Mouse (Mus musculus): Measurements from ENCODE around the gene Bcl7b. TPM values are rescaled to one million over a fixed set of nuclear protein-coding genes. Genes with fewer than 3 reads are reported as not detected.
"Not testable (repeated sequence)": the region's sequence is repeated elsewhere in the genome, so short reads cannot be mapped to it uniquely, and the experiment has no call there.

Bcl7b gene
- polyA plus RNA-seq, 1 experiment = 50.3 TPM

- Histone ChIP-seq H3K4me3 (ENCODE audit: insufficient read depth, poor library complexity, severe bottlenecking) (no peak overlapping the region), H3K27me3 (ENCODE audit: control insufficient read depth, insufficient read depth, insufficient read length) (no peaks in the 10 kb centered on the region), H3K79me2 (ENCODE audit: control insufficient read depth, insufficient read depth) (peaks cover 46% of the 10 kb centered on the region), H3K36me3 (ENCODE audit: control insufficient read depth, insufficient read depth) (peaks cover 92% of the 10 kb centered on the region), H3K79me3 (ENCODE audit: low read depth) (peaks cover 6% of the 10 kb centered on the region), H3ac (ENCODE audit: control insufficient read depth, insufficient read length, low read depth) (no peak overlapping the region)
- TF ChIP-seq MYOD1 (IDR thresholded peaks at IDR 0.05; ENCODE audit: control insufficient read depth, insufficient read length, low read depth) = no peak
- no peak for TF ChIP-seq MYOG (IDR thresholded peaks at IDR 0.05; ENCODE audit: control insufficient read depth, extremely low read depth, insufficient read length)
- no peak for TF ChIP-seq USF1 (IDR thresholded peaks at IDR 0.05; ENCODE audit: low read depth)
- no peak for TF ChIP-seq CEBPB (IDR thresholded peaks at IDR 0.05; ENCODE audit: low read depth)
- TF ChIP-seq FOSL1 (IDR thresholded peaks at IDR 0.05; ENCODE audit: insufficient read depth, low read length, poor library complexity, severe bottlenecking) = no peak
- TF ChIP-seq MAX (IDR thresholded peaks at IDR 0.05) = no peak
- TF ChIP-seq CTCF (IDR thresholded peaks at IDR 0.05; ENCODE audit: control insufficient read depth, insufficient read depth, insufficient read length) = no peak
Measured at GRCm38 (mm10) chr5:135220941-135221340, 52.9 kb downstream of the Bcl7b start.

- H3K36me3 ChIP-seq (ENCODE audit: control insufficient read depth, insufficient read depth) = peaks cover 90% of the 10 kb centered on the region
- no peak overlapping the region for H3K4me3 ChIP-seq (ENCODE audit: insufficient read depth, poor library complexity, severe bottlenecking)
- no peak overlapping the region for H3ac ChIP-seq (ENCODE audit: control insufficient read depth, insufficient read length, low read depth)
- H3K27me3 ChIP-seq (ENCODE audit: control insufficient read depth, insufficient read depth, insufficient read length) = no peaks in the 10 kb centered on the region
- TF ChIP-seq CEBPB (IDR thresholded peaks at IDR 0.05; ENCODE audit: low read depth) = no peak
- TF ChIP-seq USF1 (IDR thresholded peaks at IDR 0.05; ENCODE audit: low read depth) = no peak
- TF ChIP-seq MYOD1 (IDR thresholded peaks at IDR 0.05; ENCODE audit: control insufficient read depth, insufficient read length, low read depth) = no peak
- no peak for TF ChIP-seq MYOG (IDR thresholded peaks at IDR 0.05; ENCODE audit: control insufficient read depth, extremely low read depth, insufficient read length)
- no peak for TF ChIP-seq CTCF (IDR thresholded peaks at IDR 0.05; ENCODE audit: control insufficient read depth, insufficient read depth, insufficient read length)
- no peak for TF ChIP-seq MAX (IDR thresholded peaks at IDR 0.05)
- no peak for TF ChIP-seq FOSL1 (IDR thresholded peaks at IDR 0.05; ENCODE audit: insufficient read depth, low read length, poor library complexity, severe bottlenecking)
- peaks cover 6% of the 10 kb centered on the region for H3K79me3 ChIP-seq (ENCODE audit: low read depth)
- peaks cover 38% of the 10 kb centered on the region for H3K79me2 ChIP-seq (ENCODE audit: control insufficient read depth, insufficient read depth)
Measured at GRCm38 (mm10) chr5:135222066-135222465, 54.0 kb downstream of the Bcl7b start.

GRCm38 (mm10) chr5:135224169-135224568 is 56.1 kb downstream of the Bcl7b start:
- no peak for TF ChIP-seq MYOD1 (IDR thresholded peaks at IDR 0.05; ENCODE audit: control insufficient read depth, insufficient read length, low read depth)
- TF ChIP-seq MYOG (IDR thresholded peaks at IDR 0.05; ENCODE audit: control insufficient read depth, extremely low read depth, insufficient read length) = no peak
- TF ChIP-seq USF1 (IDR thresholded peaks at IDR 0.05; ENCODE audit: low read depth) = no peak
- TF ChIP-seq CEBPB (IDR thresholded peaks at IDR 0.05; ENCODE audit: low read depth) = no peak
- TF ChIP-seq CTCF (IDR thresholded peaks at IDR 0.05; ENCODE audit: control insufficient read depth, insufficient read depth, insufficient read length) = no peak
- no peak for TF ChIP-seq FOSL1 (IDR thresholded peaks at IDR 0.05; ENCODE audit: insufficient read depth, low read length, poor library complexity, severe bottlenecking)
- TF ChIP-seq MAX (IDR thresholded peaks at IDR 0.05) = no peak
- no peaks in the 10 kb centered on the region for H3K27me3 ChIP-seq (ENCODE audit: control insufficient read depth, insufficient read depth, insufficient read length)
- H3K79me2 ChIP-seq (ENCODE audit: control insufficient read depth, insufficient read depth) = peaks cover 19% of the 10 kb centered on the region
- peaks cover 4% of the 10 kb centered on the region for H3K79me3 ChIP-seq (ENCODE audit: low read depth)
- H3ac ChIP-seq (ENCODE audit: control insufficient read depth, insufficient read length, low read depth) = no peak overlapping the region
- no peak overlapping the region for H3K4me3 ChIP-seq (ENCODE audit: insufficient read depth, poor library complexity, severe bottlenecking)
- H3K36me3 ChIP-seq (ENCODE audit: control insufficient read depth, insufficient read depth) = peaks cover 87% of the 10 kb centered on the region

- not testable (repeated sequence) for H3ac ChIP-seq (ENCODE audit: control insufficient read depth, insufficient read length, low read depth); H3K79me3 ChIP-seq (ENCODE audit: low read depth); H3K4me3 ChIP-seq (ENCODE audit: insufficient read depth, poor library complexity, severe bottlenecking); H3K27me3 ChIP-seq (ENCODE audit: control insufficient read depth, insufficient read depth, insufficient read length)
- H3K79me2 ChIP-seq (ENCODE audit: control insufficient read depth, insufficient read depth) = peaks cover 12% of the 10 kb centered on the region
- H3K36me3 ChIP-seq (ENCODE audit: control insufficient read depth, insufficient read depth) = peaks cover 84% of the 10 kb centered on the region
Measured at GRCm38 (mm10) chr5:135225879-135226278, 57.8 kb downstream of the Bcl7b start.

GRCm38 (mm10) chr5:135230186-135230585 is 62.1 kb downstream of the Bcl7b start:
- Histone ChIP-seq H3K27me3 (ENCODE audit: control insufficient read depth, insufficient read depth, insufficient read length) (no peaks in the 10 kb centered on the region), H3K79me3 (ENCODE audit: low read depth) (no peaks in the 10 kb centered on the region), H3K36me3 (ENCODE audit: control insufficient read depth, insufficient read depth) (peaks cover 88% of the 10 kb centered on the region), H3K79me2 (ENCODE audit: control insufficient read depth, insufficient read depth) (peaks cover 5% of the 10 kb centered on the region), H3K4me3 (ENCODE audit: insufficient read depth, poor library complexity, severe bottlenecking) (no peak overlapping the region), H3ac (ENCODE audit: control insufficient read depth, insufficient read length, low read depth) (no peak overlapping the region)
- TF ChIP-seq CEBPB (IDR thresholded peaks at IDR 0.05; ENCODE audit: low read depth) (no peak), CTCF (IDR thresholded peaks at IDR 0.05; ENCODE audit: control insufficient read depth, insufficient read depth, insufficient read length) (no peak), MAX (IDR thresholded peaks at IDR 0.05) (no peak), MYOG (IDR thresholded peaks at IDR 0.05; ENCODE audit: control insufficient read depth, extremely low read depth, insufficient read length) (no peak), MYOD1 (IDR thresholded peaks at IDR 0.05; ENCODE audit: control insufficient read depth, insufficient read length, low read depth) (no peak), FOSL1 (IDR thresholded peaks at IDR 0.05; ENCODE audit: insufficient read depth, low read length, poor library complexity, severe bottlenecking) (no peak), USF1 (IDR thresholded peaks at IDR 0.05; ENCODE audit: low read depth) (no peak)

Small RNA genes lying within 50 kb of the gene (microRNA-seq; reads per million reads assigned to microRNA genes)
- gene Gm25315 (ENCODE audit: borderline microRNAs expressed) = not detected

Other genes starting within 250 kb of the Bcl7b start
- 4.3 TPM for gene Mettl27, start 235.9 kb upstream of the Bcl7b start, polyA plus RNA-seq (2012; fragmentation: generic; extraction: Trizol)
- 0.04 TPM for gene Cldn4, start 221.3 kb upstream of the Bcl7b start, polyA plus RNA-seq (2012; fragmentation: generic; extraction: Trizol)
- gene Cldn3, start 182.1 kb upstream of the Bcl7b start, polyA plus RNA-seq (2012; fragmentation: generic; extraction: Trizol) = not detected
- 26.8 TPM for gene Abhd11, start 159.1 kb upstream of the Bcl7b start, polyA plus RNA-seq (2012; fragmentation: generic; extraction: Trizol)
- 5.3 TPM for gene Stx1a, start 144.8 kb upstream of the Bcl7b start, polyA plus RNA-seq (2012; fragmentation: generic; extraction: Trizol)
- gene Dnajc30, start 104.1 kb upstream of the Bcl7b start, polyA plus RNA-seq (2012; fragmentation: generic; extraction: Trizol) = 16.8 TPM
- gene Bud23, start 103.3 kb upstream of the Bcl7b start, polyA plus RNA-seq (2012; fragmentation: generic; extraction: Trizol) = 63.8 TPM
- gene Vps37d, start 90.0 kb upstream of the Bcl7b start, polyA plus RNA-seq (2012; fragmentation: generic; extraction: Trizol) = 3.5 TPM
- not detected for gene Mlxipl, start 78.4 kb upstream of the Bcl7b start, polyA plus RNA-seq (2012; fragmentation: generic; extraction: Trizol)
- gene Tbl2, start 18.6 kb upstream of the Bcl7b start, polyA plus RNA-seq (2012; fragmentation: generic; extraction: Trizol) = 17.0 TPM
- 39.9 TPM for gene Baz1b, start 19.0 kb downstream of the Bcl7b start, polyA plus RNA-seq (2012; fragmentation: generic; extraction: Trizol)
- gene Fzd9, start 82.9 kb downstream of the Bcl7b start, polyA plus RNA-seq (2012; fragmentation: generic; extraction: Trizol) = 0.89 TPM
- gene Fkbp6, start 181.8 kb downstream of the Bcl7b start, polyA plus RNA-seq (2012; fragmentation: generic; extraction: Trizol) = not detected
- gene Trim50, start 185.0 kb downstream of the Bcl7b start, polyA plus RNA-seq (2012; fragmentation: generic; extraction: Trizol) = not detected
- 33.0 TPM for gene Nsun5, start 201.7 kb downstream of the Bcl7b start, polyA plus RNA-seq (2012; fragmentation: generic; extraction: Trizol)
- gene Pom121, start 226.3 kb downstream of the Bcl7b start, polyA plus RNA-seq (2012; fragmentation: generic; extraction: Trizol) = 26.9 TPM